Mouse (Mus musculus) effector memory CD4-positive, alpha-beta T cell, adult 7 months (primary cell): ENCODE results near the gene Gm1527. TPM values are rescaled to one million over a fixed set of nuclear protein-coding genes. Genes with fewer than 3 reads are reported as not detected.

Experiments used
- polyA plus RNA-seq: library from polyadenylated mRNA; unstranded; fragments of 100-300 nt; shearing (Covaris generic); gene quantifications from one replicate; pipeline ENCODE4 v1.2.1, GENCODE M21; 2017

Gene Gm1527
- polyA plus RNA-seq = not detected

DNA sequence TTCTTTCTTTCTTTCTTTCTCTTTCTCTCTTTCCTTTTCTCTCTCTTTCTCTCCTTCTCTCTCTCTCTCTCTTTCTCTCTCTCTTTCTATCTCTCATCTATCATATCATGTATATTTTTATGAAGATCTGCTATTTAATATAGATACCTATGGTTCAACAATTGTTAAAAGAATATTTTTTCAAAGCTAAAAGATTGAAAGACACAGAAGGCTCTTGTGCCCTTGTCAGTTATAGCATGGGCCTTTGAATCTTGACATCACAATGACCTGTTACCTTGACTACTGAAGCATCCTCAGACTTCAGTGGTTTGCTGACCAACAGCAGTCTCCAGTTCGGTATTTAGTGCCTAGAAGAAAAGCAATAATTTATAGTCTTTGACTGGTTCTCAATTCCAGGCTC is at the start of gene Gm1527:
Gm1527 (plus strand) TSS at position 301 of the 400 bp plus-strand sequence.

Other genes starting within 250 kb of the Gm1527 start
- not detected for gene Slc2a2, start 194.7 kb upstream of the Gm1527 start, polyA plus RNA-seq
- 6.9 TPM for gene Eif5a2, start 111.3 kb upstream of the Gm1527 start, polyA plus RNA-seq
- gene Rpl22l1, start 87.2 kb upstream of the Gm1527 start, polyA plus RNA-seq = 354 TPM
- gene Egfem1, start 189.4 kb downstream of the Gm1527 start, polyA plus RNA-seq = not detected